Mouse (Mus musculus): Measurements from ENCODE around the gene Rgl1.
A peak's percentile ranks its signal among the peaks of the same experiment; 100 is the strongest.
"Not testable (repeated sequence)": the region's sequence is repeated elsewhere in the genome, so short reads cannot be mapped to it uniquely, and the experiment has no call there.

The Rgl1 gene

GRCm38 (mm10) chr1:152785446-152785845 lies 19.3 kb upstream of the Rgl1 start:
- DNase-seq (ENCODE audit: low spot score) = not testable (repeated sequence)

GRCm38 (mm10) chr1:152784620-152785019 lies 18.5 kb upstream of the Rgl1 start:
- no peak for DNase-seq (ENCODE audit: low spot score)

- peak; percentile 57 for DNase-seq (ENCODE audit: low spot score)
Observed at GRCm38 (mm10) chr1:152779071-152779737, 13.1 kb upstream of the Rgl1 start.

GRCm38 (mm10) chr1:152774601-152775000 lies 8.4 kb upstream of the Rgl1 start:
- not testable (repeated sequence) for DNase-seq (ENCODE audit: low spot score)

GRCm38 (mm10) chr1:152771016-152771415 lies 4.9 kb upstream of the Rgl1 start:
- DNase-seq (ENCODE audit: low spot score) = no peak

- DNase-seq (ENCODE audit: low spot score) = peak; percentile 82
Observed at GRCm38 (mm10) chr1:152767749-152768488, 1.8 kb upstream of the Rgl1 start.

- no peak for DNase-seq (ENCODE audit: low spot score)
Observed at GRCm38 (mm10) chr1:152766804-152767748, 925 bp upstream of the Rgl1 start.

GRCm38 (mm10) chr1:152761791-152762190 lies 4.4 kb downstream of the Rgl1 start:
- no peak for DNase-seq (ENCODE audit: low spot score)

- DNase-seq (ENCODE audit: low spot score) = no peak
Observed at GRCm38 (mm10) chr1:152750312-152750965, 15.7 kb downstream of the Rgl1 start, which contains the start of gene Apobec4. TSS of gene Apobec4 (plus strand) at chr1:152750551.

GRCm38 (mm10) chr1:152749276-152749675 lies 16.9 kb downstream of the Rgl1 start:
- DNase-seq (ENCODE audit: low spot score) = no peak

GRCm38 (mm10) chr1:152746426-152746825 lies 19.7 kb downstream of the Rgl1 start:
- peak; percentile 68 for DNase-seq (ENCODE audit: low spot score)

GRCm38 (mm10) chr1:152743095-152743826 lies 22.9 kb downstream of the Rgl1 start:
- no peak for DNase-seq (ENCODE audit: low spot score)

GRCm38 (mm10) chr1:152739374-152739773 lies 26.8 kb downstream of the Rgl1 start:
- DNase-seq (ENCODE audit: low spot score) = no peak

GRCm38 (mm10) chr1:152738793-152739192 lies 27.4 kb downstream of the Rgl1 start:
- DNase-seq (ENCODE audit: low spot score) = no peak

GRCm38 (mm10) chr1:152727604-152728236 lies 38.4 kb downstream of the Rgl1 start:
- DNase-seq (ENCODE audit: low spot score) = no peak

GRCm38 (mm10) chr1:152726095-152726494 lies 40.1 kb downstream of the Rgl1 start:
- no peak for DNase-seq (ENCODE audit: low spot score)

GRCm38 (mm10) chr1:152724286-152724685 lies 41.9 kb downstream of the Rgl1 start:
- no peak for DNase-seq (ENCODE audit: low spot score)

- DNase-seq (ENCODE audit: low spot score) = no peak
Observed at GRCm38 (mm10) chr1:152721535-152722198, 44.5 kb downstream of the Rgl1 start.

- DNase-seq (ENCODE audit: low spot score) = no peak
Observed at GRCm38 (mm10) chr1:152720969-152721368, 45.2 kb downstream of the Rgl1 start.

- DNase-seq (ENCODE audit: low spot score) = no peak
Observed at GRCm38 (mm10) chr1:152718200-152718599, 48.0 kb downstream of the Rgl1 start.
